Mouse (Mus musculus) lung, embryonic 14.5 days (tissue): ENCODE measurements around the gene Ankrd63. TPM values are rescaled to one million over a fixed set of nuclear protein-coding genes. Genes with fewer than 3 reads are reported as not detected.
"Not testable (repeated sequence)": the region's sequence is repeated elsewhere in the genome, so short reads cannot be mapped to it uniquely, and the experiment has no call there.

Experiments
- ATAC-seq: fragments of 200-750 bp; cut with Nextera tagmentation; 2 replicates; pipeline ENCODE4 v1.8.0; 2017; ENCODE audit warnings: mild to moderate bottlenecking, moderate TSS enrichment, moderate library complexity; ENCODE audit not compliant: insufficient read depth
- DNase-seq: peaks from one replicate; pipeline ENCODE4 v3.0.0-alpha.2; 2015
- H3K27ac ChIP-seq: fragments of 300-500 bp; sonication (generic); 2 replicates; pipeline ENCODE4 v1.5.1; 2014; ENCODE audit warnings: low read depth, mild to moderate bottlenecking, moderate library complexity
- H3K27me3 ChIP-seq: fragments of 300-500 bp; sonication (generic); 2 replicates; pipeline ENCODE4 v1.6.1; 2014; ENCODE audit warnings: low read length, control low read depth; ENCODE audit not compliant: insufficient read depth
- H3K36me3 ChIP-seq: fragments of 300-500 bp; sonication (generic); 2 replicates; pipeline ENCODE4 v1.6.1; 2014; ENCODE audit warnings: control low read depth; ENCODE audit not compliant: insufficient read depth
- H3K4me1 ChIP-seq: fragments of 300-500 bp; sonication (generic); 2 replicates; pipeline ENCODE4 v1.6.1; 2014; ENCODE audit warnings: antibody characterized with exemption, control low read depth; ENCODE audit not compliant: insufficient read depth
- H3K4me2 ChIP-seq: fragments of 300-500 bp; sonication (generic); 2 replicates; pipeline ENCODE4 v1.6.1; 2014; ENCODE audit warnings: mild to moderate bottlenecking
- H3K4me3 ChIP-seq: fragments of 300-500 bp; sonication (generic); 2 replicates; pipeline ENCODE4 v1.5.1; 2014; ENCODE audit warnings: low read depth, low read length
- H3K9ac ChIP-seq: fragments of 300-500 bp; sonication (generic); 2 replicates; pipeline ENCODE4 v1.6.1; 2014
- H3K9me3 ChIP-seq: fragments of 300-500 bp; sonication (generic); 2 replicates; pipeline ENCODE4 v1.6.1; 2016; ENCODE audit warnings: low read depth, low read length, control low read depth
- CTCF ChIP-seq: IDR thresholded peaks from 2 replicates; pipeline ENCODE4 v1.5.1; 2016; ENCODE audit warnings: antibody characterized with exemption, low read depth
- WGBS: fragments of 180-500 bp; shearing (Covaris S2); extraction: QIAGEN DNeasy Blood & Tissue Kit; methylation state at CpG from one replicate; pipeline ENCODE4 v1.1.7; 2014; 5-methylcytosine and 5-hydroxymethylcytosine counted together
- polyA plus RNA-seq: library from polyadenylated mRNA; unstranded; fragments of >200 nt; fragmentation: Nextera tagmentation; extraction: Ambion mirVana; gene quantifications from 2 replicates; pipeline ENCODE4 v1.2.1, GENCODE M21; 2014

Ankrd63 gene
- polyA plus RNA-seq, 1 experiment from 2014 or later, result not detected

GRCm38 (mm10) chr2:118659998-118660452, 43.7 kb downstream of the Ankrd63 start:
- H3K27ac ChIP-seq, result 0 out of 2 replicates have a peak overlapping the region, but pooled peaks have one; percentile 60
- H3K9ac ChIP-seq, result peak overlapping the region; percentile 40
- H3K36me3 ChIP-seq, result no peaks in the 10 kb centered on the region
- H3K9me3 ChIP-seq, result no peaks in the 10 kb centered on the region
- DNase-seq (peak; percentile 80), ATAC-seq (peak; percentile 81)
- peaks cover 21% of the 10 kb centered on the region for H3K27me3 ChIP-seq
- peak overlapping the region; percentile 39 for H3K4me3 ChIP-seq
- no peak for TF ChIP-seq CTCF
- peak overlapping the region; percentile 64 for H3K4me2 ChIP-seq
- peaks cover 16% of the 10 kb centered on the region for H3K4me1 ChIP-seq
- whole genome bisulfite sequencing, result 0% methylated on average over 4 of the region's 4 CpGs

- no peak for ATAC-seq
- 70% methylated on average over 12 of the region's 12 CpGs for WGBS
- TF ChIP-seq CTCF, result no peak
- DNase-seq, result no peak
- Histone ChIP-seq H3K27me3 (peaks cover 21% of the 10 kb centered on the region), H3K9ac (peak overlapping the region; percentile 40), H3K9me3 (no peaks in the 10 kb centered on the region), H3K36me3 (no peaks in the 10 kb centered on the region), H3K4me2 (peak overlapping the region; percentile 64), H3K4me3 (peak overlapping the region; percentile 39; the same call in 1 of the 2 replicates), H3K27ac (peak overlapping the region; percentile 60; the same call in 1 of the 2 replicates), H3K4me1 (peaks cover 16% of the 10 kb centered on the region)
These were observed 44.3 kb downstream of the Ankrd63 start for GRCm38 (mm10) chr2:118659493-118659892.

GRCm38 (mm10) chr2:118659077-118659476, 44.7 kb downstream of the Ankrd63 start:
- peak; percentile 54 for DNase-seq
- WGBS, result 58% methylated on average over 1 of the region's 1 CpGs
- H3K9me3 ChIP-seq, result no peaks in the 10 kb centered on the region
- H3K4me1 ChIP-seq, result peaks cover 16% of the 10 kb centered on the region
- H3K4me2 ChIP-seq, result peak overlapping the region; percentile 64
- no peak overlapping the region; the same call in 1 of the 2 replicates for H3K9ac ChIP-seq
- H3K4me3 ChIP-seq, result no peak overlapping the region
- no peak for TF ChIP-seq CTCF
- H3K36me3 ChIP-seq, result no peaks in the 10 kb centered on the region
- peak; percentile 18 for ATAC-seq
- H3K27me3 ChIP-seq, result peaks cover 21% of the 10 kb centered on the region
- H3K27ac ChIP-seq, result peak overlapping the region; percentile 60; the same call in 1 of the 2 replicates

GRCm38 (mm10) chr2:118658457-118658856, 45.3 kb downstream of the Ankrd63 start:
- WGBS, result 40% methylated on average over 4 of the region's 4 CpGs
- no peak overlapping the region for H3K4me3 ChIP-seq
- ATAC-seq, result peak; percentile 47
- no peak for DNase-seq
- H3K9me3 ChIP-seq, result no peaks in the 10 kb centered on the region
- peak overlapping the region; percentile 64; the same call in 1 of the 2 replicates for H3K4me2 ChIP-seq
- TF ChIP-seq CTCF, result no peak
- H3K36me3 ChIP-seq, result no peaks in the 10 kb centered on the region
- peak overlapping the region; percentile 60; the same call in 1 of the 2 replicates for H3K27ac ChIP-seq
- H3K9ac ChIP-seq, result no peak overlapping the region
- peaks cover 15% of the 10 kb centered on the region for H3K27me3 ChIP-seq
- peaks cover 16% of the 10 kb centered on the region for H3K4me1 ChIP-seq

- Histone ChIP-seq H3K27ac (peak overlapping the region; percentile 54; the same call in 1 of the 2 replicates), H3K9me3 (no peaks in the 10 kb centered on the region), H3K27me3 (peaks cover under 1% of the 10 kb centered on the region; the same call in 1 of the 2 replicates), H3K36me3 (no peaks in the 10 kb centered on the region), H3K4me3 (no peak overlapping the region), H3K4me2 (no peak overlapping the region), H3K9ac (peak overlapping the region; percentile 9; the same call in 1 of the 2 replicates), H3K4me1 (peaks cover 16% of the 10 kb centered on the region)
- 23% methylated on average over 3 of the region's 3 CpGs for WGBS
- peak; percentile 40; the same call in 1 of the 2 replicates for ATAC-seq
- DNase-seq, result peak; percentile 73
- no peak for TF ChIP-seq CTCF
These were observed 47.0 kb downstream of the Ankrd63 start for GRCm38 (mm10) chr2:118656688-118657281.

- not testable (repeated sequence) for H3K4me2 ChIP-seq
These were observed 53.1 kb downstream of the Ankrd63 start for GRCm38 (mm10) chr2:118650697-118651096.

More at GRCm38 (mm10) chr2:118650697-118651096, 53.1 kb downstream of the Ankrd63 start:
- not testable (repeated sequence) for H3K4me1 ChIP-seq, H3K27ac ChIP-seq, H3K9ac ChIP-seq, DNase-seq, H3K4me3 ChIP-seq, H3K27me3 ChIP-seq, H3K36me3 ChIP-seq, H3K9me3 ChIP-seq, ATAC-seq
- WGBS, result 48% methylated on average over 2 of the region's 2 CpGs

Other genes starting within 250 kb of the Ankrd63 start
- gene Srp14, start 224.3 kb downstream of the Ankrd63 start, polyA plus RNA-seq, result 214 and 218 TPM in 2 replicates
- gene Bmf, start 154.3 kb downstream of the Ankrd63 start, polyA plus RNA-seq, result 5.0 and 7.1 TPM in 2 replicates
- 125 and 133 TPM in 2 replicates for gene Bub1b, start 105.8 kb downstream of the Ankrd63 start, polyA plus RNA-seq
- gene Pak6, start 40.7 kb downstream of the Ankrd63 start, polyA plus RNA-seq, result 0.93 and 0.95 TPM in 2 replicates
- 1.3 and 1.5 TPM in 2 replicates for gene Plcb2, start 24.5 kb upstream of the Ankrd63 start, polyA plus RNA-seq
- gene Inafm2, start 41.8 kb upstream of the Ankrd63 start, polyA plus RNA-seq, result 24.3 and 25.0 TPM in 2 replicates
- gene Ccdc9b, start 58.7 kb upstream of the Ankrd63 start, polyA plus RNA-seq, result 0.50 and 0.55 TPM in 2 replicates
- gene Phgr1, start 68.8 kb upstream of the Ankrd63 start, polyA plus RNA-seq, result not detected in 2 replicates
- gene Disp2, start 75.8 kb upstream of the Ankrd63 start, polyA plus RNA-seq, result 0.59 and 0.64 TPM in 2 replicates
- gene Knstrn, start 110.0 kb upstream of the Ankrd63 start, polyA plus RNA-seq, result 142 and 145 TPM in 2 replicates
- gene Ivd, start 158.0 kb upstream of the Ankrd63 start, polyA plus RNA-seq, result 56.8 and 66.0 TPM in 2 replicates
- 0.83 and 0.92 TPM in 2 replicates for gene Bahd1, start 196.4 kb upstream of the Ankrd63 start, polyA plus RNA-seq
- gene Chst14, start 222.5 kb upstream of the Ankrd63 start, polyA plus RNA-seq, result 39.4 and 40.8 TPM in 2 replicates